Mouse (Mus musculus) right cerebral cortex, adult 18-20 months (tissue): ENCODE measurements around the gene Dkk3.
A peak's percentile ranks its signal among the peaks of the same experiment; 100 is the strongest.

Experiments
- DNase-seq: peaks from one replicate; pipeline ENCODE4 v3.0.0; 2022; ENCODE audit warnings: mixed read lengths

Dkk3 gene

DNA sequence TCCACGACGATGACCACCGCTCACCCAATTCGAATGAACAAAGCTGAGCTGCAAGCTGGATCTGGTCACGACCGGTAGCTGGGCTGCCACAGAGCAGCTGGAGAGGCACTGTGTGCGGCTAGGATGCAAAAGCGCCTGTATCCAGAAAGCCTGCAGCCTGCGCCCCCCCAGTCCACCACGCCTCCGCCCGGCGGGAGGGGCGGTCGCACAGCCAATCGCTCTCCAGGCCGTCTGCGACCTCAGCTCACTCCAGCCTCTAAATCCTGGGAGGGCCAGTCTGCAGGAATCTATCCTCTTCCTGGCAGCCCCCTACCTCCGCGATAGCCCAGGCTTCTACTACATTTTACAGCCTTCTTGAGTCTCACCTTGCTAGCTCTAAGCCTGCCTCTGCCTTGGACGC is at the start of gene Dkk3:
Gene Dkk3, minus strand, starts transcription at position 116 of the 400 bp plus-strand sequence.
- peak; percentile 63 for DNase-seq

DNA sequence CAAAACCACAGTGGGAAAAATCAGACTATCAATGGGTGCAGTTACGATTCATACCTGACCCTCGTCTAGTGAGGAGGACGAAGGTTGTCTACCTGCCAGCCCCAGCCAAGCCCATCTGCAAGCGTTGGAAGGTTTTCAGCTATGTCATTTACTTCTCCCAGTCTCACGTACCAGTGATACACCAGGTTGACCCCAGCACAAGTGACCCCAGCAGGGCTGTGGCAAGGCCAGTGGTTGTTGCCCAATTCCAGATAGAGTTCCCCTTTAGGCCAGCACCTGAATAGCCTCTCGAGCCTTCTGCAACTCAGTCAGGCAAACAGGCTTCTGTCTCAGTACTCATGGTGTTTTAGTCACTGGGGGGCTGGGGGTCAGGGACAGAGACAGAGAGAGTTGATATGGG is 48.9 kb upstream of the Dkk3 start:
- DNase-seq = no peak

GRCm38 (mm10) chr7:112205513-112205912 is 46.7 kb upstream of the Dkk3 start:
- no peak for DNase-seq

DNA sequence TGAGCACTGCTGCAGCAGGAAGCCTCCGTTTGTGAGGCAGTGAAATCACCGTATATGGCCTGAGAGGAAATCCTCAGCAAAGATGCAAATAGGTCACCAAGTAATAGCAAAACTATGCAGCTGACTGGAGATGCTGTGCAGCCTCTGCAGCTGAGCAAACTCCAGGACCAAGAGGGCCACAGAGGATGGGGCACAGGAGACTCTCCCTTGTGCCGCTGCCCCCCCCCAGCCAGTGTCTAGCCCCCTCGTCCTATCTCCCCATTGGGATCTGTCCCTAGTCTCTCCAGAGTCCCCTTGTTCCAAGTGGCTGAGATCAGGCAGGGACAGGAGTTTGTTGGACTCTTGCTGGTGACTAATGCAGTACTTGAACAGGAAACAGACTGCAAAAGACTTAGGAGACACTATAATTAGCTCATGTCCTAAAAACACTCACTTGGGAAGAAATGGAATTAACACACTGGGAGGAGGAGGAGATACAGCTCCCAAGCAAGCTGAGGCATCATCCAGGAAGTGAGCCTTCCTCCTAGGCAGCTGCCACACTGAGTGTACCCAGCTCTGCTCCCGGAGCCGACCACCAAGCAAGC is 45.6 kb upstream of the Dkk3 start:
- DNase-seq = peak; percentile 79

GRCm38 (mm10) chr7:112203937-112204336 is 45.1 kb upstream of the Dkk3 start:
- DNase-seq = no peak

- peak; percentile 71 for DNase-seq
Observed at GRCm38 (mm10) chr7:112202843-112203242, 44.0 kb upstream of the Dkk3 start.

DNA sequence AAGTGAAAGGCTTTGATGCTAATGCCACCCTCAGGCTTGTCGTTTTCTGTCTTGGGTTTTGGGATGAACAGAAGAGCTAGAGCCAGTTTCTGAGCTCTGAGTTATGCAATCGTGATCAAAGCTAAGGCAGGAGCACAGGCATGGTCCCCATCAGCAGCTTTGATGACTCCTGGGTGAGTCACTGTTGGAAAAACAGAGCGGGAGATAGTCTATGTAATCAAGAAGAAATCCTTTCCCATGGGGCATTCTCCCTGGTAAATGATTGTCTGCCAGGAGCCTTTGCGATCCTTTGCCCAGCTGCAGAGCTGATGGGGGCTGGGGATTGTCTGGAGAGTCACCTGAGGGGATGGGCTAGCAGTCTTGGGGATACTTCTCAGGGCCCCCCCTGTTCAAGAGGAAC is 43.3 kb upstream of the Dkk3 start:
- DNase-seq = peak; percentile 80

DNA sequence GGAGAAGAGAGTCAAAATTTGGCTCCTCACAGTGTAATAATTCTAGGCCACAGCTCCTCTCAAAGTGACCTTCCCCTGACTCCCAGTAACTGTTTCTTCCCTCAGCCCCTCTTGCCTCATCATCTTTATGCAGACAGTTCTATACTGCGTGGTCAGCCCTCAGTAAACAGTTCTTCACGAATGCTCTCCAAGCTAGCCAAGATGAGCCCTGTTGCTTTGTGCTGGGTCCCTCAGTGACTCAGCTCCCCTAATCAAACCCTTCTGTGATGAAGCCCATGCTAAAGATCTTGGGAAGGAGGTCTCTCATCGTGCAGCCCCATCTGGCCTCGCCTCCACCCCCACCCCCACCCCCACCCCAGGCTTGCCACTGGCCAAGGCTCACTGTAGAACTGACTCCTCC is 41.9 kb upstream of the Dkk3 start:
- no peak for DNase-seq

- DNase-seq = no peak
Observed at GRCm38 (mm10) chr7:112199343-112199742, 40.5 kb upstream of the Dkk3 start.

DNA sequence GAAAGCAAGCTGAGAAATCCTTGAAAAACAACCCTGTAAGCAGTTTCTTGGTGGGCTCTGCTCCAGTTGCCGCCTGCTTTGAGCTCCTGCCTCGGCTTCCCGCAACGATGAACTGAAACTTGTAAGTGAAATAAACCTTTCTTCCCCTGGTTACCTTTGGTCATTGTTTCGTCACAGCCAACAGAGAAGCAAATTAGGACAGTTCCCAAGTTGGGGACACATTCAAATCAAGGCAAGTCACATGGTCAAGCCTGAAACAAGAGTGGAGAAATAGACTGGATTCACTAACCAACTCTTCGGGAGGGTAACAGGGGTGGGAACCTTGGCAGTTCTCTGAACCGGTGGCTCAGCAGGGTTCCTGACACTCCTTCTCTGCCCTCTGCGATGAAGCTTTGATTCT is 38.6 kb upstream of the Dkk3 start:
- DNase-seq = no peak

DNA sequence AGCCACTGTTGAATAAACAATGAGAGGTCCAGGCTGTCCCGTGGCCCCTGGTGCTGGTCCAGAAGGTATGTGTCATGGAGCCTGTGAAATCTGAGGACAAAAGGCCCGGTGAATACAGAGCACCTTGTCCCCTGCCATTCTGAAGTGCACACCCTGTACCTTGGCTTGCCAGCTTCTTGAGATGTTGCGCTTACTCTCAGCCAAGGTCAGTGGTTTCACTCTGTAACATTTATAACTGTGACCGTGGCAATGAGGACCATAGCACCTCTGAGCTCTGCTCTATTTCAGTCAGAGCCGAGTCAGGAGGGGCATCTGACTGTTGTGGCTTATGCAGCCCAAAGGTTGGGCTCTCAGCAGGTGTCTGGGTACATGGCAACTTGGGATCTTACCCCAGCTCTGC is 35.4 kb upstream of the Dkk3 start:
- no peak for DNase-seq

DNA sequence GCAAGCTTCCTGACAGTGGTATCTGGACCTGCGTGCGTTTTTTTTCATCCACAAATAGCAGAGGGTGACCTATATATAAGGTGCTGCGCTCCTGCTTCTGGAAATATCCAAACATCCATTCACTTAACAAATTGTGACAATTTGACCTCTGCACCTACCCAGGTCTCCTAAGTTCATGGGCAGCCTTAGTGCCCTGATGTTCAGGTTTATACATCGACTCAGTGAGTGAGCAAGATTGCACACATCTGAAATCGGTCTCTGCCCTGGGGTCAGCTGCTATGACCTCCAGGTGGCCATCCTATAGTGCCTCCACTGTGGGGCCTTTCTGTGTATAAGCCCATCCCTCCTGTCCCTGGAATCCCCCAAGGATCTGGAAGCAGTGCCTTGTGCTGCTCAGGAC is 33.9 kb upstream of the Dkk3 start:
- DNase-seq = no peak

GRCm38 (mm10) chr7:112192237-112192636 is 33.4 kb upstream of the Dkk3 start:
- peak; percentile 78 for DNase-seq

- no peak for DNase-seq
Observed at GRCm38 (mm10) chr7:112187536-112188459, 28.9 kb upstream of the Dkk3 start.

DNA sequence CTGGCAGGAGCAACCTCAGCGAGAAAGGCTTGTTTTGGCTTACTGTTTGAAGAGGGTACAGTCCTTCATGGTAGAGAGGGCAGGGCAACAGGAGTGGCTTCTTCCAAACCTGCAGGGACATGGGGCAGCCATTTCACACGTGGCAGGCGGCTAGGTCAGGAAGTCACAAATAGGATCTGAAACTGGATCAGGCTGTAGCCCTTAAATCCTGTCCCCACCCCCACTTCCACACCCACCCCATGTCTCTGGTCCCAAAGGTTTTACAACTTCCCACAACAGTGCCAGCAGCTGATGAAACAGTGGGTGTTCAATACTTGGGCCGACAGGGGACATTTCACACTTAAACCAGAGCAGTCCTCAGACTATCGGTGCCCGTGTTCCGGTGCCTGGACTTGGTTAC is 28.0 kb upstream of the Dkk3 start:
- DNase-seq = no peak

GRCm38 (mm10) chr7:112185226-112185745 is 26.4 kb upstream of the Dkk3 start:
- DNase-seq = no peak

DNA sequence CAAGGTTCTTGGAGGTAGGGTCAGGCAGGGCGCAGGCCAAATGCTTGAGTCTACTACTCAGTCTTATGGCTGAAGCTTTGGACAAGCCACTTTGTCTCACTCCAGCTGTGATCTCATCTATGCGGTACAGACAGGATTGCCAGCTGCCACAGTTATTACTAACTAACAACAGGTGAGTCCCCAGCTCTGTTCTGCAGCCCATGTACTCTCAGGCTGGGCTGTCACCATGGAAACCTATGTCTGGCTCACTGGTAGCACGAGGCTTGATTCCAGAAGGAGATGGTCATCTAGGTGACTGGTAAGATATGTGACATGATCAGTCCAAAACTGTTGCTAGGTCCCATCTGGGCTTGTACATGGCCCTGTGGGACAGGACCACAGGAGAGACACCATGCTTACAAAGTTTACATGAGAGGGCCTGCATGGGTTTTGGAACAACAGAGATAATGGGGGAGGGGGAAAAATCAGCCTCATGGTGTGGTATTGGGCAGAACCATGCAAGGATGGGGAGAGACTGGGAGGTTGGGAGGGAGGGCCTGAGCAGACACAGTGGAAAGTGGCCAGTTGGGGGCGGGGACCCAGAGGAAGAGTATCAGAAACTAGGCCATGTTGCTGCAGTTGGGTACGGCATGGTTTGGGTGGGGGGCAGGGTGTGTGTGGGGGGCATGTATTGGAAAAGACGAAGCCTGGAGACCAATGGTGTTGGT is 25.8 kb upstream of the Dkk3 start:
- DNase-seq = no peak

GRCm38 (mm10) chr7:112183258-112183841 is 24.5 kb upstream of the Dkk3 start:
- DNase-seq = peak; percentile 94

GRCm38 (mm10) chr7:112180235-112180705 is 21.4 kb upstream of the Dkk3 start:
- peak; percentile 84 for DNase-seq

GRCm38 (mm10) chr7:112176627-112177026 is 17.8 kb upstream of the Dkk3 start:
- peak; percentile 25 for DNase-seq

GRCm38 (mm10) chr7:112172669-112173068 is 13.8 kb upstream of the Dkk3 start:
- DNase-seq = peak; percentile 80

DNA sequence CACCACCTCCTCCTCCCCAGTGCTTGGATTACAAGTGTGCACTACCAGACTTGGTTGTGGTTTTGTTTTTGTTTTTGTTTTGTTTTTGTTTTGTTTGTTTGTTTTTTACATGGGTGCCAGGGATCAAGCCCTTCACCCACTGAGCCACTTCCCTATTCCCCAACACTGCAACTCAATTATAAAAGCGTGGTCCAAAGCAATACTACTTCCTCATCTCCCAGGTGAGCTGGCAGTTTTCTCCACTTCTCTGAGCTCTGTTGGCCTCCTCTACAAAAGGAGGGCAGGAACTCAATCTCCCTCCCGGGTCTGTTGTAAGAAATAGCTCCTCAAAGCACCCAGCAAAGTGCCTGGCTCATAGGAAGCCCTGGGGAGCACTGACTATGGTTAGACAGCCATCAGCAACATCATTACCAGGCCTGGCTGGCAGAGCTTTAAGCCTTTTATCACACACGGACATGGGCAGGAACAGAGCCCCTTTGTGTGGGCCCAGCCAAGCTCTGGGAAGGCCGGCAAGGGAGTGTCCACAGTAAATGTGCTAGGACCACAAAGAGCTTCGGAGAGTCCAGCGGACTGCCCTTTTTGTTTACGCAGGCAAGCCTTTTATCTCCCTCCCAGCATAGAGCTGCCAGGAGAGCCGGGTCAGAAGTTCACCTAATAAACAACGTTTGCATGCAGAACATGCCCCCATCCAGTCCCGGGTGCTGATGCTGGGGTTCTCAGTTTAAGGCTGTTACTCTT is 11.3 kb upstream of the Dkk3 start:
- peak; percentile 35 for DNase-seq
